Mouse (Mus musculus): ENCODE results near the gene Vmn2r63.
"Not testable (repeated sequence)": the region's sequence is repeated elsewhere in the genome, so short reads cannot be mapped to it uniquely, and the experiment has no call there.

Vmn2r63 gene

GRCm38 (mm10) chr7:42933722-42934121 is at the start of gene Vmn2r63:
Vmn2r63 (minus strand) TSS chr7:42933822.
- DNase-seq = not testable (repeated sequence)

- DNase-seq = no peak
These were observed 47.1 kb upstream of the Vmn2r63 start for GRCm38 (mm10) chr7:42980739-42981138.

GRCm38 (mm10) chr7:42980098-42980497 is 46.5 kb upstream of the Vmn2r63 start:
- no peak for DNase-seq

GRCm38 (mm10) chr7:42965246-42965645 is 31.6 kb upstream of the Vmn2r63 start:
- no peak for DNase-seq

- DNase-seq = not testable (repeated sequence)
These were observed 35.6 kb downstream of the Vmn2r63 start for GRCm38 (mm10) chr7:42898067-42898466.

- DNase-seq = no peak
These were observed 55.5 kb downstream of the Vmn2r63 start for GRCm38 (mm10) chr7:42878090-42878489.

- DNase-seq = not testable (repeated sequence)
These were observed 66.7 kb downstream of the Vmn2r63 start, which contains the start of gene Gm2381 for GRCm38 (mm10) chr7:42866801-42867458. Gm2381 (minus strand) TSS chr7:42867234.

Data from right cerebral cortex, postnatal 25 days (tissue).